Mouse (Mus musculus): ENCODE results near the gene Sez6.

Gene Sez6

GRCm38 (mm10) chr11:77906097-77906687, 24.4 kb upstream of the Sez6 start:
- DNase-seq (ENCODE audit: low read depth, low spot score) = no peak

- DNase-seq (ENCODE audit: low read depth, low spot score) = no peak
Measured at GRCm38 (mm10) chr11:77906747-77907174, 23.8 kb upstream of the Sez6 start.

- no peak for DNase-seq (ENCODE audit: low read depth, low spot score)
Measured at GRCm38 (mm10) chr11:77908468-77908867, 22.1 kb upstream of the Sez6 start.

GRCm38 (mm10) chr11:77909376-77909775, 21.2 kb upstream of the Sez6 start:
- no peak for DNase-seq (ENCODE audit: low read depth, low spot score)

- DNase-seq (ENCODE audit: low read depth, low spot score) = no peak
Measured at GRCm38 (mm10) chr11:77909776-77910175, 20.8 kb upstream of the Sez6 start.

GRCm38 (mm10) chr11:77913505-77913904, 17.1 kb upstream of the Sez6 start:
- no peak for DNase-seq (ENCODE audit: low read depth, low spot score)

- DNase-seq (ENCODE audit: low read depth, low spot score) = peak; percentile 49
Measured at GRCm38 (mm10) chr11:77914598-77915260, 15.9 kb upstream of the Sez6 start.

- no peak for DNase-seq (ENCODE audit: low read depth, low spot score)
Measured at GRCm38 (mm10) chr11:77916741-77917140, 13.9 kb upstream of the Sez6 start.

- DNase-seq (ENCODE audit: low read depth, low spot score) = peak; percentile 84
Measured at GRCm38 (mm10) chr11:77917166-77917565, 13.4 kb upstream of the Sez6 start.

GRCm38 (mm10) chr11:77923285-77923684, 7.3 kb upstream of the Sez6 start:
- DNase-seq (ENCODE audit: low read depth, low spot score) = no peak

- no peak for DNase-seq (ENCODE audit: low read depth, low spot score)
Measured at GRCm38 (mm10) chr11:77925836-77926657, 4.6 kb upstream of the Sez6 start.

GRCm38 (mm10) chr11:77926666-77927065, 3.9 kb upstream of the Sez6 start:
- no peak for DNase-seq (ENCODE audit: low read depth, low spot score)

- DNase-seq (ENCODE audit: low read depth, low spot score) = no peak
Measured at GRCm38 (mm10) chr11:77927837-77928236, 2.8 kb upstream of the Sez6 start.

- DNase-seq (ENCODE audit: low read depth, low spot score) = no peak
Measured at GRCm38 (mm10) chr11:77931541-77932433, 1.2 kb downstream of the Sez6 start.

GRCm38 (mm10) chr11:77932576-77932975, 2.0 kb downstream of the Sez6 start:
- DNase-seq (ENCODE audit: low read depth, low spot score) = no peak

GRCm38 (mm10) chr11:77934111-77934521, 3.5 kb downstream of the Sez6 start:
- no peak for DNase-seq (ENCODE audit: low read depth, low spot score)

GRCm38 (mm10) chr11:77934568-77935311, 4.1 kb downstream of the Sez6 start:
- DNase-seq (ENCODE audit: low read depth, low spot score) = no peak

GRCm38 (mm10) chr11:77936846-77937245, 6.2 kb downstream of the Sez6 start:
- DNase-seq (ENCODE audit: low read depth, low spot score) = no peak

GRCm38 (mm10) chr11:77937649-77938410, 7.2 kb downstream of the Sez6 start:
- no peak for DNase-seq (ENCODE audit: low read depth, low spot score)

- peak; percentile 45 for DNase-seq (ENCODE audit: low read depth, low spot score)
Measured at GRCm38 (mm10) chr11:77942230-77942629, 11.6 kb downstream of the Sez6 start.
